Mouse (Mus musculus) kidney, postnatal 0 days (tissue): ENCODE data around the gene Sox18. TPM values are rescaled to one million over a fixed set of nuclear protein-coding genes. Genes with fewer than 3 reads are reported as not detected.

Experiments
- ATAC-seq: fragments of 200-750 bp; cut with Nextera tagmentation; replicated peaks from 2 replicates; pipeline ENCODE4 v1.8.0; 2017; ENCODE audit warnings: low read depth, moderate number of reproducible peaks, moderate TSS enrichment, moderate library complexity; ENCODE audit not compliant: low FRiP score
- DNase-seq: peaks from one replicate; pipeline ENCODE4 v3.0.0-alpha.2; 2016; ENCODE audit warnings: low spot score
- H3K27ac ChIP-seq: fragments of 300-500 bp; sonication (generic); 2 replicates; pipeline ENCODE4 v1.5.1; 2014; ENCODE audit warnings: mild to moderate bottlenecking
- H3K27me3 ChIP-seq: fragments of 300-500 bp; sonication (generic); 2 replicates; pipeline ENCODE4 v1.6.1; 2014; ENCODE audit warnings: low read length, mixed read lengths; ENCODE audit not compliant: insufficient read depth
- H3K36me3 ChIP-seq: fragments of 300-500 bp; sonication (generic); 2 replicates; pipeline ENCODE4 v1.6.1; 2014; ENCODE audit warnings: low read length, mixed read lengths; ENCODE audit not compliant: insufficient read depth
- H3K4me1 ChIP-seq: fragments of 300-500 bp; sonication (generic); replicated peaks from 2 replicates; pipeline ENCODE4 v1.6.1; 2014; ENCODE audit warnings: antibody characterized with exemption, low read length, mixed read lengths; ENCODE audit not compliant: insufficient read depth
- H3K4me2 ChIP-seq: fragments of 300-500 bp; sonication (generic); 2 replicates; pipeline ENCODE4 v1.6.1; 2014; ENCODE audit warnings: mild to moderate bottlenecking, low read length, moderate library complexity, mixed read lengths
- H3K4me3 ChIP-seq: fragments of 300-500 bp; sonication (generic); replicated peaks from 2 replicates; pipeline ENCODE4 v1.5.1; 2014; ENCODE audit warnings: low read depth, low read length
- H3K9ac ChIP-seq: fragments of 300-500 bp; sonication (generic); 2 replicates; pipeline ENCODE4 v1.6.1; 2014; ENCODE audit warnings: low read depth, low read length
- H3K9me3 ChIP-seq: fragments of 300-500 bp; sonication (generic); replicated peaks from 2 replicates; pipeline ENCODE4 v1.6.1; 2016; ENCODE audit warnings: low read length, inconsistent platforms, mixed read lengths
- CTCF ChIP-seq: IDR thresholded peaks from 2 replicates; pipeline ENCODE4 v1.5.1; 2016; ENCODE audit warnings: antibody characterized with exemption, low read depth, mild to moderate bottlenecking, moderate library complexity
- WGBS: fragments of 180-500 bp; shearing (Covaris S2); extraction: QIAGEN DNeasy Blood & Tissue Kit; methylation state at CpG from one replicate; pipeline ENCODE4 v1.1.7; 2014; 5-methylcytosine and 5-hydroxymethylcytosine counted together
- polyA plus RNA-seq: library from polyadenylated mRNA; unstranded; fragments of >200 nt; fragmentation: Nextera tagmentation; extraction: Ambion mirVana; gene quantifications from 2 replicates; pipeline ENCODE4 v1.2.1, GENCODE M21; 2015

Gene Sox18
- 56.6 and 62.2 TPM in 2 replicates for polyA plus RNA-seq

- Histone ChIP-seq H3K27ac (peak within 1 kb of the TSS; percentile 63), H3K4me1 (peaks cover 21% of the 10 kb centered on the region), H3K36me3 (no peaks in the 10 kb centered on the region), H3K27me3 (peaks cover 34% of the 10 kb centered on the region), H3K4me2 (peak within 1 kb of the TSS; percentile 58), H3K9me3 (no peaks in the 10 kb centered on the region), H3K4me3 (peak within 1 kb of the TSS; percentile 43), H3K9ac (peak within 1 kb of the TSS; percentile 62)
- TF ChIP-seq CTCF, result no peak
- under 1% methylated on average over 36 of the region's 43 CpGs for WGBS
- ATAC-seq (no peak), DNase-seq (peak; percentile 41)
Measured at GRCm38 (mm10) chr2:181671326-181671725, at the start of gene Sox18. Gene Sox18 (minus strand): TSS chr2:181671640.

- Histone ChIP-seq H3K9ac (no peak overlapping the region), H3K4me2 (no peak overlapping the region), H3K27ac (no peak overlapping the region), H3K4me3 (no peak overlapping the region), H3K27me3 (no peaks in the 10 kb centered on the region), H3K9me3 (no peaks in the 10 kb centered on the region), H3K36me3 (no peaks in the 10 kb centered on the region), H3K4me1 (no peaks in the 10 kb centered on the region)
- DNase-seq (no peak), ATAC-seq (no peak)
- TF ChIP-seq CTCF, result no peak
Measured at GRCm38 (mm10) chr2:181721200-181721599, 49.8 kb upstream of the Sox18 start.

- no peak for DNase-seq
Measured at GRCm38 (mm10) chr2:181720061-181720460, 48.6 kb upstream of the Sox18 start.

GRCm38 (mm10) chr2:181716991-181717390, 45.6 kb upstream of the Sox18 start:
- WGBS, result 44% methylated on average over 3 of the region's 3 CpGs
- DNase-seq, result no peak
- Histone ChIP-seq H3K27ac (no peak overlapping the region), H3K36me3 (no peaks in the 10 kb centered on the region), H3K4me1 (no peaks in the 10 kb centered on the region), H3K27me3 (no peaks in the 10 kb centered on the region), H3K9me3 (no peaks in the 10 kb centered on the region), H3K4me2 (no peak overlapping the region), H3K9ac (no peak overlapping the region), H3K4me3 (no peak overlapping the region)
- no peak for ATAC-seq
- TF ChIP-seq CTCF, result no peak

More at GRCm38 (mm10) chr2:181720061-181720460, 48.6 kb upstream of the Sox18 start:
- H3K4me1 ChIP-seq, result no peaks in the 10 kb centered on the region
- H3K9ac ChIP-seq, result no peak overlapping the region
- no peaks in the 10 kb centered on the region for H3K27me3 ChIP-seq
- no peak overlapping the region for H3K4me3 ChIP-seq
- TF ChIP-seq CTCF, result no peak; the same call in 1 of the 2 replicates
- H3K9me3 ChIP-seq, result no peaks in the 10 kb centered on the region
- H3K4me2 ChIP-seq, result no peak overlapping the region
- 20% methylated on average over 3 of the region's 3 CpGs for WGBS
- ATAC-seq, result no peak
- H3K36me3 ChIP-seq, result no peaks in the 10 kb centered on the region
- no peak overlapping the region for H3K27ac ChIP-seq

GRCm38 (mm10) chr2:181715382-181715781, 43.9 kb upstream of the Sox18 start:
- no peak overlapping the region for H3K4me3 ChIP-seq
- 77% methylated on average over 3 of the region's 3 CpGs for WGBS
- ATAC-seq, result no peak
- TF ChIP-seq CTCF, result no peak
- H3K4me1 ChIP-seq, result no peaks in the 10 kb centered on the region
- H3K4me2 ChIP-seq, result no peak overlapping the region
- no peak overlapping the region for H3K9ac ChIP-seq
- no peak for DNase-seq
- no peak overlapping the region for H3K27ac ChIP-seq
- H3K36me3 ChIP-seq, result no peaks in the 10 kb centered on the region
- H3K9me3 ChIP-seq, result no peaks in the 10 kb centered on the region
- H3K27me3 ChIP-seq, result no peaks in the 10 kb centered on the region

- no peak within 1 kb of the TSS for H3K4me2 ChIP-seq
- WGBS, result 4% methylated on average over 7 of the region's 7 CpGs
- no peaks in the 10 kb centered on the region for H3K4me1 ChIP-seq
- no peaks in the 10 kb centered on the region for H3K36me3 ChIP-seq
- H3K27ac ChIP-seq, result no peak within 1 kb of the TSS
- H3K27me3 ChIP-seq, result no peaks in the 10 kb centered on the region
- no peak within 1 kb of the TSS for H3K9ac ChIP-seq
- TF ChIP-seq CTCF, result no peak
- DNase-seq, result no peak
- no peak for ATAC-seq
- H3K4me3 ChIP-seq, result no peak within 1 kb of the TSS
- no peaks in the 10 kb centered on the region for H3K9me3 ChIP-seq
Measured at GRCm38 (mm10) chr2:181714903-181715326, 43.5 kb upstream of the Sox18 start, which contains the start of gene Oprl1. Gene Oprl1 (plus strand): TSS chr2:181715016.

GRCm38 (mm10) chr2:181713749-181714148, 42.3 kb upstream of the Sox18 start:
- ATAC-seq (no peak), DNase-seq (no peak)
- no peaks in the 10 kb centered on the region for H3K36me3 ChIP-seq
- no peak overlapping the region for H3K9ac ChIP-seq
- no peaks in the 10 kb centered on the region for H3K9me3 ChIP-seq
- WGBS, result 81% methylated on average over 1 of the region's 1 CpGs
- H3K27ac ChIP-seq, result no peak overlapping the region
- no peaks in the 10 kb centered on the region for H3K27me3 ChIP-seq
- no peak overlapping the region for H3K4me2 ChIP-seq
- TF ChIP-seq CTCF, result no peak
- no peak overlapping the region for H3K4me3 ChIP-seq
- no peaks in the 10 kb centered on the region for H3K4me1 ChIP-seq
